Mouse (Mus musculus) mouse trophoblast stem cell (cell line): Measurements from ENCODE around the gene Pappa.

Source experiments
- in situ Hi-C, 2 experiments: fragments of 300-500 bp; cut with MseI, MboI; formaldehyde crosslinking; loops; 2 replicates in 1 of 2; 3 replicates in 1 of 2; pipeline ENCODE4 v1.15.1; 2025

Pappa gene

GRCm38 (mm10) chr4:65163698-65164097 is 39.7 kb downstream of the Pappa start:
- in situ Hi-C loops: no loop called here

DNA sequence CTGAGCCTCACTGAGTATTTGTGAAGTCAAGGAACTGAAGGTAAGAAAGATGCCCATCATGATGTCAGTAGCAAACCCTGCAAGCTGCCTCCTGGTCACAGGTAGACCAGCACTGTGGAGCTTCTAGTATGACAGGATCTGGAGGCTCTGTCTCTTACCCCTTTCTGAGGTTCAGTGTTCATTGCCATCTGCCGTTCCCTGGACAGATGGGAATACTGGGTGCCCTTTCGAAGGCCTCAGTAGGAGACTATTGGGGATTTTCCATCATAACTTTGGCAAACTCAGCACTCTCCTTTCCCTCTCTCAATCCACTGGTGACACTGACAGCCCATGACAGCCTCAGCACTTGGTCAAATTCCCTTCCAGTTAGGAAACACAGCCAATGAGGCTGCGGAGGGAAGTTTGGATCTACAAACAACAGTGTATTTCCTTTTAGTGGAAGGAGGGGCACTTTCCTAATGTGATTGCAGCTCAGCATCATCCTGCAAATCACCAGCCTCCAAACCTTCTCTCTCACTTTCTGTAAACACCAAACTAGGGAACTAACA is 42.4 kb downstream of the Pappa start:
- in situ Hi-C loops: no loop called here

DNA sequence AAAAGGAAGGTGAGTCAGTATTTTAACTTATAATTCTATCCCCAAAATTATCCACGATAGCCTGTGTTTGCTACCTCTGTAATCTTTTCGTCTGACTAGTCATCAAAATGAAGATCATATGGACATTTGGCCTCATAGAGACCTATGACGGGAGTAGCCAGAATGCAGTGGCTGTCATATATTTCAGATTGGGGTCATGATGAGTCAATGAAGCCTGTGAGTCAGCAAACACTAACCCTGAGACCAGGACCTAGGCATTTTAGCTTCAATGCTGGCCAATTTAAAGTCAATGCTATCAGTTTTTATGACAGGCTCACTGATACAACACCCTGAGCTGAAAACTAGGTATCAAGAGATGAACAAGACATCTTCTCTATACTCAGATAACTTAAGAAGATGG is 50.5 kb downstream of the Pappa start:
- in situ Hi-C loops: no loop called here

DNA sequence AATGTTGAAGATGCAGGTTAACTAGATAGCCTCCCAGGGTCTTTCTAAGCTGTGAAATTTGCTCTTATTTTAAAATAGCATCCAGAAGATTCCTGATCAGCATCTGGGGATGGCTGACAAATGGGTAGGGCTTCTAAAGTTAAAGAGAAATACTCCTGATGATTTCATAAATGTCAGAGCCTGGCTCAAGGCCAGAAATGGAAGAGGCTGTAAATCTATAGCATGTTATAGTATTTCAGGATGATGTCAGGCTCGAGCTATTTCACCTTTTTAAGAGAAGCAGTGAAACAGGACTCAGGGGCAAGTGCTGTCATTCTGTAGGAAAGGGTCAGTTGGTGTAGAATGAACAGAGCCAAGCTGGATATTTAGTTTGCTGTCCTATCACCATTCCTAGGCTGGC is 54.2 kb downstream of the Pappa start:
- in situ Hi-C loops: no loop called here

GRCm38 (mm10) chr4:65187236-65187635 is 63.3 kb downstream of the Pappa start:
- in situ Hi-C loops: no loop called here

DNA sequence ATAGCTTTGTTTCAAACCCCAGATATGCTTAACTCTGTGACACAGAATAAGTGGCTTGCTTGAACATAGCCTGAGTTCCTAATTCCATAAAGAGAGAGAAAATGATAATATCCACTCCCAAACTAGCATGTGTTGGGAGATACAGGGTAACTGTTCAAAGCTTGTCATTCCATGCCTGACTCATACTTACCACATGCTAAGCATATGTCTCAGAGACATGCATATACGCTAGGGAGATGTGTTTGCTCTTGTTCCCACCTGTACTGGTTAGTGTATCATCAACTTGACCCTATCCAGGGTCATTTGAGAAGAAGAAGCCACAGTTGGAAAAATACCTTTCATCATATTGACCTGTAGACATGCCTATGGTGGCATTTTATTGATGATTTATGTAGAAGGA is 63.7 kb downstream of the Pappa start:
- in situ Hi-C loops: no loop called here

GRCm38 (mm10) chr4:65188921-65189485 is 65.0 kb downstream of the Pappa start:
- in situ Hi-C loops: no loop called here

DNA sequence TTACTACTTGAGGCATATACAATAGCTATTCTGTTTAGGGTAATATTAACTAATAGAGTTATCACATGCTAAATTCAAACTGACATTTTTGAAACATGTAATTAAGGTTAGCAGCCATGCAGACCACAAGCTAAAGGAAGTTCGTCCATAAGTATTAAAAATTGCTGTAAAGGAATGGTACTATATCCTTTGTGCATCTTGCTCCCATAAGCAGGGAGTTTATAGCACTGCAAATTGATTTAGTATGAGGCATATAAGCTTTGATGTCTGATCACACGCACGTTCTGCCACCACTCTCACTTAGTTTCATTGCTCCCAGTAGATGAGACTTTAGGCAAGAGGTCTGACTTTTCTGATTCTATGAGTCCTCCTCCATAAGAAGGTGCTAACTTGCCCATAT is 68.8 kb downstream of the Pappa start:
- in situ Hi-C loops: no loop called here

- in situ Hi-C loops: no loop called here
Measured at GRCm38 (mm10) chr4:65195971-65196370, 72.0 kb downstream of the Pappa start.

DNA sequence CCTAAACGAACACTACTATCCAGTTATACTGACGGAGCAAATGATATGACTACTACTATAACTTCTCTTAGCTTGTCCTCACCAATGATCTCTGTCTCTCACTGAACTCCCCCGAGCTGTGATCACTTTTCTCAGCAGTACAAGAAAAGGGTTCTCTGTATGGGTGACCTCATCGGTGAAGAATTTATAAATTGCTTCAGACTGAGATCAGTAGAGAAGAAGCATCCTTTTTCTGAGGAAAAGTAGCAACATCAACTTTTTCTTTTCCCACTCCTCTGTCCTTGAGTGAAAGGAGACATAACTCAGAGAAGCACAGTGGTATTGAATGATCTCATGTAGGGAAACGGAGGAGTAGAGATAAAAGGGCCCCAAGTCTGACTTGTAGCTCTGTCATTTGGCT is 79.7 kb downstream of the Pappa start:
- in situ Hi-C loops: no loop called here

GRCm38 (mm10) chr4:65205446-65205845 is 81.5 kb downstream of the Pappa start:
- in situ Hi-C loops: no loop called here

DNA sequence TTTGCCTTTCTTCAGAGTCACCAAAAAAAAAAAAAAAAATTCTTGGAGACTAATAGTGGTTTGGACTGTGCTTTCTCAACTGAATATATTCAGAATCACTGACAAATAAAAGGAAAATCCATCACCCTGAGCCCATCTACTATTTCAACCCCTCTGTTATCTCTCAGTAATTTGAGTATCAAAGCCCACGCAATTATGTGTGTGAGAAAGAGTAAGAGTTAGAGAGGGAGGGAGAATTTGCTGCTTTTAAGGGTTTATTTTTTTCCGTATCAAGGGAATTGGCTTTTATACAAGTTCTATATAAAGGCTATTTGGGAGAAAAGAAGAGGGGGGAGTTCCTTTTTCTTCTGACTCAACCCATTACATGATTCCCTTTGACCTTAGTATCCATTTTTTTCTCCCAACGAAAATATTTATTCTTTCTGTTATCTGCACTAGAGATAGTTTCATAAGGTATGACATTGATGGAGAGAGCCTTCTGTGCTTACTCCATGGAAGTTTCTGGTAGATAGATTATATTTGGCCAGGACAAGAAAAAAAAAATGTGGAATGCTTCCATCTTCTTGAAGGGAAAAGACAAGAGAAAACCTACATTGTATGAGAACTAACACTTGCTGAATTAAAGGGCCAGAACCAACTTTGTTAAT is 85.5 kb downstream of the Pappa start:
- in situ Hi-C loops: no loop called here

DNA sequence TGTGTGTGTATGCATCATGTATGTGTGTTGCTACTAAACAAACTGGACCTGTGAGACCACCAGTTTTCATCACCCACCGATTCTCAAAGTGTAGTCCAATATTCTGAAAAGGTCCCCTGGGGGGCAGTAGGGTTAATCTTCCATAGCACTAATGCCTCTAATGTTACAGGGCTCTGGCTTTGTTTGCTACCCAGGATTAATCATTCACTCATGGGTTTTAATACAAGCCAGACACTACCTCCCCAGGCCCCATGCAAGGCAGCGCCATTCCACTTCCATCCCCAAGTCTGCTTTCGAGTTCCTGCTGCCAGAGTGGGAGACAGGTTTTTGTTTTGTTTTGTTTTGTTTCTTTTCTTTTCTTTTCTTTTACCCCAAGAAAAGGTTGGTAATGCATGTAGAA is 92.7 kb downstream of the Pappa start:
- in situ Hi-C loops: no loop called here

- in situ Hi-C loops: no loop called here
Measured at GRCm38 (mm10) chr4:65217651-65218364, 93.8 kb downstream of the Pappa start.

DNA sequence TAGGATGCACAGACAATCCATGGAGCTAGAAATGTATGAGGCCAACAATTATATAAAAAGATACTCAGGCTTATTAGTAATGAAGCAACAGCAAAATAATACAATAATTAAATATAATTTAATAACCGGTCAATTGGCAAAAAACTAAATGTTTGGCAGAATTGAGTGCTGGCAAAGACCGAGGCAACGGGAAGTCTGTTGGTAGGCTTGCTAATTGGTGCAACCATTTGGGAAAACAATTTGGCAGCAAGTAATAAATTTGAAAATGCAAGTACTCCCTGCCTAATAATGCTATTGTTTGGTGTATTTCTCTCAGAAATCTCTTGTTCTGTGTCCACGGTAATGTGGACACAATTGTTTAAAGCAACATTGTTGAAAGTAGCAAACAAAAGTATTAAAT is 99.9 kb downstream of the Pappa start:
- in situ Hi-C loops: no loop called here

GRCm38 (mm10) chr4:65238540-65238998 is 114.6 kb downstream of the Pappa start:
- in situ Hi-C loops: no loop called here

GRCm38 (mm10) chr4:65242434-65242931 is 118.5 kb downstream of the Pappa start:
- in situ Hi-C loops: no loop called here

DNA sequence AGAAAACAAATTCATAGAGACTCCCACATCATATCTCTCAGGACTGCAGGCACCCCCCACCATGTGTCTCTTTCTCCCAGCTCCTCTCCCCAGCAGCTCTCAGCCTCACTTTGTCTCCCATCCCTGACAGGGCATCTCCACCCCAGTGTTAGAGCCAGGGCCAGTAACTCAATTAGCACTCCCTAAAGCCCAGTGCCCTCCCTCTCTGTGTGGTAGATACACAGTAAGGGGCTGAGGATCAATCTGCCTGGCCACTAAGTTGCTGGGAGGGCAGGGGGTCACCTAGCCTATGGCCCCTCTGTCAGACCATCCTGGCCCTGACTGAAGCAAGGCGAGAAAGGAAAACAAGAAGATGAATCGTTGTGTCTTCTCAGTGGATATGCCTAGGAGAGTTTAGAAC is 119.3 kb downstream of the Pappa start:
- in situ Hi-C loops: no loop called here

DNA sequence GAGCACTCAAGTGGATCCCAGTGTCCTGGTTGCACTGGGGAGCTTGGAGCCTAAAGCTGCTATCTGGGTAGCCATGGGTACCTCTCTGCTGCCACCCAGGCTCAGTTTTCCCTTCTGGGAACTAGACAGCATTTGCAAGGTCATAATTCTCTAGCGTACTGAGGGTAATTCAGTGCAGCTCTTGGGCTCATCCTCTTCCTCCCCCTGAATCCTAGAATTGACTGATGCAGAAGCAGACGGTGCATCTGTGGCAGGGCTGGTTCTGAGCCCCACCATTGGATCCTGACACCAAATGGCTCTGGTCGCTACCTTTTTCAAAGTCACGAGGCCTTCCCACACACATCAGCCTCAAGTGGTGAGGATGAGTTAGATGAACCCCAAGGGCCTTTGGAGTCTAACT is 121.0 kb downstream of the Pappa start:
- in situ Hi-C loops: no loop called here

DNA sequence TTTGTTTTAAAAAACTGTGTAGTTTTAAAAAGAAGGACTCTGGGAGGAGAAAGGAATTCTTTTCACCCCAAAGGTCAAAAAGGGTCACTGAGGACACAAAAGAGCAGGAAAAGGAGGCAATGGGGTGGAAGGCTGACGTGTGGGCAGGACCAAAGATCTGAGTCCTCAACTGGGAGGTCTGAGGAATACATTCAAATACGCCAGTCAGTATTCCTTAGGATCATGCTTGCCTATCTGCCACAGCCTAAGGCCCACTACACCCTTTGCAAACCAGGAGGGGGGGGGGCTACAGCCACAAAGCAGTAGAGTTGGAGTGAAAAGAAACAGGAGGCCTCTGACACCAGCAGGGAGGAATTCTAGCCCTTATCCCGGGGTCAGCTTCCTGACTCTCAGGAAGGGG is 121.5 kb downstream of the Pappa start:
- in situ Hi-C loops: no loop called here

GRCm38 (mm10) chr4:65252193-65252592 is 128.2 kb downstream of the Pappa start:
- in situ Hi-C loops: no loop called here

- in situ Hi-C loops: no loop called here
Measured at GRCm38 (mm10) chr4:65254073-65254472, 130.1 kb downstream of the Pappa start.

GRCm38 (mm10) chr4:65267066-65267465 is 143.1 kb downstream of the Pappa start:
- in situ Hi-C loops: no loop called here
